Mouse (Mus musculus) cerebellum, adult 2 months (tissue): ENCODE data around the gene Ass1.

Experiments
- CTCF ChIP-seq: fragments of 200-500 bp; IDR thresholded peaks from 2 replicates; pipeline ENCODE4 v1.5.1; 2011; ENCODE audit warnings: low read depth, mild to moderate bottlenecking, control low read depth, low read length, moderate library complexity, borderline replicate concordance; ENCODE audit not compliant: insufficient read depth
- POLR2A ChIP-seq: fragments of 200-500 bp; IDR thresholded peaks from 2 replicates; pipeline ENCODE4 v1.6.1; 2011; ENCODE audit warnings: low read length, control low read depth, borderline replicate concordance; ENCODE audit not compliant: insufficient read depth

DNA sequence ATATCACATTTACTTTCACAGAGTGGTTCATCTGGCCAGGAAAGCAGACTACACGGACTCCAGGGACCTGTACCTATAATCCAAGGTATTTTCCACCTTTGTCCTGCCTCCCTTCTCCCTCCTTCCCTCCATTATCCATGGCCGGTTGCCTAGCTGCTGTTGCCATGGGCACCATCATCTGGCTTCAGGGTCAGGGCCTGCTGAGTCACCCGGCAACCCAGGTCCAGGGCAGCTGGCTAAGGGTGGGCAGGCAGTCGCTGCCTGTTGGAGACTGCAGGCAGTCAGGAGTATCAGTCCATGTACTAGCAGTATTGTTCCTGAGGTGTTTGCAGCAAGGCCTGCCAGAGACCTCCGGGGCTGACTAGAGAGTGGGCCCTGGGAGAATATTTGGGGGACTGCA lies 4.7 kb downstream of the Ass1 start:
- TF ChIP-seq CTCF (no peak), POLR2A (no peak)
